In the genomic region with DNA sequence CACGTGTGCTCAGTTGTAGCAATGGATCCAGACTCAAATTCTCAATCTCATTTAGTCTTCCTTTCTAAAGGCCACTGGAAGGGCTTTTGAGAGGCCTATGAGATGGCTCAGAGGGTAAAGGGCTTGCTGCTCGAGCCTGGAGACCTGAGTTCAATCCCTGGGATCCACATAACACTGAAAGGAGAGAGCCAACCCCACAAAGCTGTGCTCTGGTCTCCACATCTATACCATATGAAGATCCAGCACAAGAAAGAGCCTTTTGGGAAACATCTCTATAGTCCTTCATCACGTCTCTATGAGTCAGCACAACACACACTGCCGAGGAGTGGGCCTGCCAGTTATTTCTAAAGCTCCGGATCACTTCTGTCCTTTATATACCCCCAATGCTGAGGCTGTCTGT, we compare ENCODE assay signal across 24 mouse cellular contexts. TPM values are rescaled to one million over a fixed set of nuclear protein-coding genes. Genes with fewer than 3 reads are reported as not detected.
DNase-seq lines count a peak whose midpoint lies in the region; ATAC-seq and TF ChIP-seq lines count a peak whose summit lies in the region.
"Had no signal": no experiment of that assay in that cellular context is flagged by ENCODE, and none has a peak within 500 bp of the region (broad histone marks: within the 10 kb centered on the region; RNA-seq: fewer than 3 reads in every experiment).

No protein-coding gene starts in this region.

- no peak overlapping the region for H3K27ac ChIP-seq in heart, embryonic 12.5 days (ENCODE audit: poor library complexity, severe bottlenecking)
- H3K27ac ChIP-seq in heart, embryonic 10.5 days = no peak overlapping the region
- no peak overlapping the region for H3K27ac ChIP-seq in midbrain, embryonic 11.5 days (ENCODE audit: low read depth, low read length)
- no peak overlapping the region for H3K27ac ChIP-seq in midbrain, postnatal 0 days (ENCODE audit: low read depth, low read length)

- H3K9ac ChIP-seq in heart, embryonic 12.5 days = no peak overlapping the region
- no peak overlapping the region for H3K9ac ChIP-seq in midbrain, embryonic 11.5 days (ENCODE audit: low read length)
- H3K9ac ChIP-seq in midbrain, postnatal 0 days (replicated peaks; ENCODE audit: low read length, poor library complexity, severe bottlenecking) = no peak overlapping the region

- H3K4me1 ChIP-seq in heart, embryonic 12.5 days (replicated peaks) = peaks cover 21% of the 10 kb centered on the region
- peaks cover 31% of the 10 kb centered on the region for H3K4me1 ChIP-seq in heart, embryonic 10.5 days
- H3K4me1 ChIP-seq in midbrain, embryonic 11.5 days (ENCODE audit: control insufficient read depth, insufficient read depth, low read length) = no peaks in the 10 kb centered on the region; the same call in 1 of the 2 replicates
- H3K4me1 ChIP-seq in midbrain, postnatal 0 days (ENCODE audit: insufficient read depth, low read length) = 0 out of 2 replicates have a peak, but pooled peaks cover under 1% of the 10 kb centered on the region

- ATAC-seq in heart, embryonic 12.5 days (ENCODE audit: insufficient number of reproducible peaks, low FRiP score) = no peak
- no peak for ATAC-seq in midbrain, embryonic 11.5 days (ENCODE audit: low FRiP score)
- ATAC-seq in midbrain, postnatal 0 days (ENCODE audit: low FRiP score) = no peak
- ATAC-seq: activated CD4-positive, CD25-positive, alpha-beta regulatory T cell, adult 4 months; CD4-positive, CD25-positive, alpha-beta regulatory T cell, adult 4 months; Patski had no signal

- H3K4me2 ChIP-seq in heart, embryonic 12.5 days = no peak overlapping the region
- no peak overlapping the region for H3K4me2 ChIP-seq in midbrain, embryonic 11.5 days
- no peak overlapping the region for H3K4me2 ChIP-seq in midbrain, postnatal 0 days (ENCODE audit: low read depth, low read length, poor library complexity, severe bottlenecking)

- DNase-seq in heart, adult 11 months = peak; percentile 65
- DNase-seq in heart, embryonic 10.5 days (ENCODE audit: low spot score) = peak; percentile 56
- DNase-seq in heart, postnatal 10 days = no peak
- peak; percentile 21 for DNase-seq in midbrain, embryonic 11.5 days (ENCODE audit: low spot score, missing footprints)
- DNase-seq in midbrain, postnatal 0 days (ENCODE audit: low spot score) = no peak
- peak; percentile 21 for DNase-seq in testis, postnatal 10 days (ENCODE audit: low spot score)
- DNase-seq in testis, postnatal 14 days (ENCODE audit: low spot score) = no peak
- DNase-seq: adrenal gland, adult 2 months; adrenal gland, adult 8-10 months; adrenal gland, postnatal 10 days; adrenal gland, postnatal 14 days; adrenal gland, postnatal 25 days; adrenal gland, postnatal 36 days; B cell, adult 2 months; cerebellum, adult 11 months; cerebellum, adult 11-12 months had no signal

- intact Hi-C loops in heart, postnatal 10 days (cut with DNase I) = no loop called here

- WGBS in heart, embryonic 12.5 days = 81% methylated on average over 5 of the region's 5 CpGs
- WGBS in heart, embryonic 10.5 days = 86% methylated on average over 5 of the region's 5 CpGs
- 88% methylated on average over 5 of the region's 5 CpGs for WGBS in midbrain, embryonic 11.5 days
- WGBS in midbrain, postnatal 0 days = 85% methylated on average over 5 of the region's 5 CpGs

- no peaks in the 10 kb centered on the region for H3K27me3 ChIP-seq in heart, embryonic 12.5 days (replicated peaks)
- peaks cover 3% of the 10 kb centered on the region for H3K27me3 ChIP-seq in heart, embryonic 10.5 days (ENCODE audit: insufficient read depth, poor library complexity, severe bottlenecking)
- peaks cover 6% of the 10 kb centered on the region; the same call in 1 of the 2 replicates for H3K27me3 ChIP-seq in midbrain, embryonic 11.5 days (ENCODE audit: control insufficient read depth, insufficient read depth, low read length)
- H3K27me3 ChIP-seq in midbrain, postnatal 0 days (ENCODE audit: insufficient read depth, low read length) = no peaks in the 10 kb centered on the region
- H3K27me3 ChIP-seq: CH12.LX had no signal

- H3K9me3 ChIP-seq in heart, embryonic 12.5 days (replicated peaks) = no peaks in the 10 kb centered on the region
- no peaks in the 10 kb centered on the region for H3K9me3 ChIP-seq in heart, embryonic 10.5 days
- no peaks in the 10 kb centered on the region for H3K9me3 ChIP-seq in midbrain, embryonic 11.5 days (ENCODE audit: control insufficient read depth, low read length)
- no peaks in the 10 kb centered on the region for H3K9me3 ChIP-seq in midbrain, postnatal 0 days (ENCODE audit: low read length)

- H3K36me3 ChIP-seq in heart, embryonic 12.5 days = no peaks in the 10 kb centered on the region
- H3K36me3 ChIP-seq in heart, embryonic 10.5 days = no peaks in the 10 kb centered on the region
- no peaks in the 10 kb centered on the region for H3K36me3 ChIP-seq in midbrain, embryonic 11.5 days (ENCODE audit: control insufficient read depth, insufficient read depth, low read length)
- no peaks in the 10 kb centered on the region for H3K36me3 ChIP-seq in midbrain, postnatal 0 days (ENCODE audit: insufficient read depth, low read length)
- H3K36me3 ChIP-seq: G1E had no signal

- H3K4me3 ChIP-seq in heart, embryonic 12.5 days = no peak overlapping the region
- no peak overlapping the region for H3K4me3 ChIP-seq in heart, embryonic 10.5 days
- no peak overlapping the region for H3K4me3 ChIP-seq in midbrain, embryonic 11.5 days (ENCODE audit: low read depth, low read length)
- no peak overlapping the region for H3K4me3 ChIP-seq in midbrain, postnatal 0 days (ENCODE audit: low read depth, low read length)

- TF ChIP-seq CTCF in midbrain, postnatal 0 days (IDR thresholded peaks at IDR 0.05) = no peak

RNA-seq across cellular contexts. Expression of gene Dok5, which starts 5.8 kb away (rescaled TPM):
- polyA plus RNA-seq in heart, embryonic 12.5 days (2016; fragmentation: Nextera tagmentation; extraction: Ambion mirVana) = 6.9 and 7.5 TPM in 2 replicates
- polyA plus RNA-seq in heart, embryonic 10.5 days (2016; fragmentation: Nextera tagmentation; extraction: Ambion mirVana) = 6.9 and 7.9 TPM in 2 replicates
- under 1 TPM in 1 of 2 experiments, not detected in 1; 0.34 TPM for total RNA-seq in heart, postnatal 10 days (2021)
- 19.5 and 21.2 TPM in 2 replicates for polyA plus RNA-seq in midbrain, embryonic 11.5 days (2014; fragmentation: Nextera tagmentation; extraction: Ambion mirVana)
- total RNA-seq in midbrain, postnatal 0 days (2014; rRNA removed) = 27.0 and 29.3 TPM in 2 replicates
- polyA plus RNA-seq in midbrain, postnatal 0 days (2015; fragmentation: Nextera tagmentation; extraction: Ambion mirVana) = 35.2 and 36.9 TPM in 2 replicates
- total RNA-seq: CH12.LX, MEL had no signal
- polyA plus RNA-seq: activated CD4-positive, CD25-positive, alpha-beta regulatory T cell, adult 4 months; C2C12; CD4-positive, CD25-positive, alpha-beta regulatory T cell, adult 4 months; G1E; Patski had no signal

Comparison
In these comparisons a context has a peak if more than half of its experiments do, and no peak if none do; other contexts are left out.
1. DNase-seq: peak in heart, adult 11 months (single experiment), heart, embryonic 10.5 days (single experiment), midbrain, embryonic 11.5 days (single experiment) and testis, postnatal 10 days (single experiment); none in heart, postnatal 10 days (0 of 2), midbrain, postnatal 0 days (single experiment) and testis, postnatal 14 days (single experiment).